Mouse (Mus musculus) kidney, adult 2 months (tissue): ENCODE results near the gene Naa38. TPM values are rescaled to one million over a fixed set of nuclear protein-coding genes. Genes with fewer than 3 reads are reported as not detected.

Experiments used
- DNase-seq: peaks from one replicate; pipeline ENCODE4 v3.0.0; 2021
- H3K27ac ChIP-seq: fragments of 200-500 bp; 2 replicates; pipeline ENCODE4 v1.5.1; 2012; ENCODE audit warnings: low read depth, low read length, control low read depth, inconsistent platforms; ENCODE audit not compliant: insufficient read depth
- H3K27me3 ChIP-seq: fragments of 200-500 bp; replicated peaks from 2 replicates; pipeline ENCODE4 v1.6.1; 2012; ENCODE audit warnings: mild to moderate bottlenecking, moderate library complexity, low read length, inconsistent platforms; ENCODE audit not compliant: control insufficient read depth, insufficient read depth
- H3K36me3 ChIP-seq: fragments of 200-500 bp; 2 replicates; pipeline ENCODE4 v1.6.1; 2012; ENCODE audit warnings: mild to moderate bottlenecking, moderate library complexity, low read length, inconsistent platforms; ENCODE audit not compliant: control insufficient read depth, insufficient read depth
- H3K4me1 ChIP-seq: fragments of 200-500 bp; 2 replicates; pipeline ENCODE4 v1.6.1; 2011; ENCODE audit warnings: low read length; ENCODE audit not compliant: control insufficient read depth, insufficient read depth
- H3K4me3 ChIP-seq: fragments of 200-500 bp; 2 replicates; pipeline ENCODE4 v1.5.1; 2011; ENCODE audit warnings: mild to moderate bottlenecking, low read depth, low read length, control low read depth; ENCODE audit not compliant: insufficient read depth
- CTCF ChIP-seq: fragments of 200-500 bp; conservative IDR thresholded peaks from 2 replicates; pipeline ENCODE4 v1.5.1; 2011; ENCODE audit warnings: low read depth, mild to moderate bottlenecking, control low read depth, low read length, moderate library complexity, mixed read lengths; ENCODE audit not compliant: insufficient read depth, insufficient read length
- POLR2A ChIP-seq: fragments of 200-500 bp; IDR thresholded peaks from one replicate; pipeline ENCODE4 v1.6.1; 2011; ENCODE audit warnings: low read depth, low read length, control low read depth
- WGBS: fragments of 180-500 bp; shearing (Covaris S2); methylation state at CpG from one replicate; pipeline ENCODE4 v1.1.7; 2018; 5-methylcytosine and 5-hydroxymethylcytosine counted together
- polyA plus RNA-seq: library from polyadenylated mRNA; depleted of rRNA; stranded (reverse); fragments of >200 nt; gene quantifications from 2 replicates; pipeline ENCODE4 v1.2.3, GENCODE M21; 2012

The Naa38 gene
- polyA plus RNA-seq, 1 experiment: 317 TPM

DNA sequence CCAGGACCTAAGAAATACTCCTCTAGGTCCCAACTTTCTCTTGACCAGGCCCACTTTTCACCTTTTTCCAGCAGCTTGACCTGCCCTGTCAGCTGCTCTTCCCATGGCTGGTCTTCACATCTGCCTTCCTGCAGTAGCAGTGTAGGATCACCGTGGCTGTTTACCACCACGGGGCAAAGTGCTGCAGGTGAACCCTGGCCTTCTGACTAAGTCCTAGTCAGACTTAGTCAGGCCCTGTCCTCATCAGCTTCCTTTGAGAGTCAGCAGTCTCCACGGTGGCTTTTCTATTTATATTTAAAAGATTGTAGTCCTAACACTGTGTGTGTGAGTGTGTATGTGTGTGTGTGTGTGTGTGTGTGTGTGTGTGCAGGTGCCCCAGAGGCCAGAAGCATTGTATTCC lies 17.5 kb upstream of the Naa38 start:
- TF ChIP-seq CTCF: no peak
- no peak for TF ChIP-seq POLR2A
- no peaks in the 10 kb centered on the region for H3K27me3 ChIP-seq
- H3K4me1 ChIP-seq: peaks cover 14% of the 10 kb centered on the region; the same call in 1 of the 2 replicates
- peak; percentile 90 for DNase-seq
- no peak overlapping the region for H3K4me3 ChIP-seq
- peak overlapping the region; percentile 84 for H3K27ac ChIP-seq
- 46% methylated on average over 3 of the region's 3 CpGs for WGBS
- no peaks in the 10 kb centered on the region for H3K36me3 ChIP-seq

DNA sequence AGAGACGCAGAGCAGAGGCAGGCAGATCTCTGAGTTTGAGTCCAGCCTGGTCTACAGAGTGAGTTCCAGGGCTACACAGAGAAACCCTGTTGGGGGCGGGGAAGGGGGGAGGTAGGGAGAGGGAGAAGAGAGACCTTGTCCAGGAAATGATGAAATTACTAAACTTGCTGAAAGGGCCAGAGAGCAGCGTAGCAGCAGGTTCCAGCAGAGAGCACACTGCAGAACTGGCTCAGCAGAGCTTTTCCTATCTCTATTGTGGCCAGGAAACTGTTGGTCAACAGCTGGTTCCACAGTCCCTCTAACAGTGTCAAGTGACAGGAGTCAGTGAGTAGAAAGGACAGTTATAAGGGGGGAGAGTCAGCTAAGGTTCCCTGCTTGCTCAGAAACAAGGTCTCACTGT lies 15.7 kb upstream of the Naa38 start:
- 70% methylated on average over 3 of the region's 3 CpGs for WGBS
- TF ChIP-seq CTCF (no peak), POLR2A (no peak)
- H3K36me3 ChIP-seq: no peaks in the 10 kb centered on the region
- H3K4me3 ChIP-seq: no peak overlapping the region
- no peak for DNase-seq
- H3K27ac ChIP-seq: no peak overlapping the region
- peaks cover 25% of the 10 kb centered on the region; the same call in 1 of the 2 replicates for H3K4me1 ChIP-seq
- H3K27me3 ChIP-seq: no peaks in the 10 kb centered on the region

DNA sequence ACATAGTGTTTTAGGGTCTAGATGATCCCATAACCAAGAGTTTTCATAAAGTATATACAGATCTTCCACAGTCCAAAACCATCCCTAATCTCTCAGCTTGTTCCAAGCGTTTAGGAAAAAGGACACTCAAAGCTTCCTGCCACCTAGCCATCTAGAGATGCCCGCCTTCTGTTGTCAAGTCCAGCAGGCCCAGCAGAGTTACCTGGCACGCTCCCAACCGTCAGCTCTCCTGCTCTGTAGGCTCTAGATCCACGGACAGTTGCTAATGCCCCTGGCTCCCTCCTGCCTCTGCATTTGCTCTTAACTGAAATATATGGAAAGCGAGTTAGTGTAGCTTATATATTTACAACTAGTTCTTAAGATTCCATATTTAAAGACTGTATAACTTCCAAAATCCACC lies 13.9 kb upstream of the Naa38 start:
- DNase-seq: peak; percentile 60
- no peaks in the 10 kb centered on the region for H3K36me3 ChIP-seq
- peaks cover 34% of the 10 kb centered on the region; the same call in 1 of the 2 replicates for H3K4me1 ChIP-seq
- no peak overlapping the region for H3K4me3 ChIP-seq
- TF ChIP-seq POLR2A: no peak
- no peak for TF ChIP-seq CTCF
- H3K27me3 ChIP-seq: no peaks in the 10 kb centered on the region
- H3K27ac ChIP-seq: no peak overlapping the region
- WGBS: 75% methylated on average over 6 of the region's 6 CpGs

DNA sequence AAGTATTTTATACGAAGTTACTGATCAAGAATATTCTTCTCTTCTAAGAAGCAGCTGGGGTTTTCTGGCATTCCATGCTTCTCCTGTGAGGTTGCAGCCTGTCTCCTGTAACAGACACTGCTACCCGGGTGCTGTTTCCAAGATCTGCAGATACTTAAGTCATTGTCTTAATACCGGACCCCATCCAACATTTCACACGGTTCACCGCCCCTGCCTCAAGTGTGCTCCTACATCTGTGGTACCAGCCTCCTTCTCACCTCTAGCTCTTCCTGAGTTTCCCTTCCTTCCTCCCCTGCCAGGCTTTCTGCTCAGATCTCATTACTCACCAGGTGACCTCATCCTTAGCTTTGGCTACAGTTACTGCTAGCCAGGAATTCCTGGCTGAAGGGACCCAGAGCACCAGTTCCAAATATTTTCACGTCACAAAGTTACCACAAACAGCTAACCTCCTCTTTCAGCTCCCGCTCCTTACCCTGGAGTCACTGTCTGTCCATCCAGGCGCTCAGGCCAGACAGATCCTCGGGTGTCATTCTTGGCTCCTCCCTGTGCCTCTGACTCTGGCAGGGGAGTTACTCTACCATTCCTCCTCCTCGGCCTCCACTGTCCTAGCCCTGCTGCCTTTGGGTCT lies 12.7 kb upstream of the Naa38 start:
- no peaks in the 10 kb centered on the region for H3K36me3 ChIP-seq
- no peaks in the 10 kb centered on the region for H3K27me3 ChIP-seq
- TF ChIP-seq CTCF: no peak
- TF ChIP-seq POLR2A: no peak
- DNase-seq: no peak
- no peak overlapping the region for H3K4me3 ChIP-seq
- H3K27ac ChIP-seq: no peak overlapping the region; the same call in 1 of the 2 replicates
- peaks cover 31% of the 10 kb centered on the region; the same call in 1 of the 2 replicates for H3K4me1 ChIP-seq
- WGBS: 44% methylated on average over 10 of the region's 10 CpGs

DNA sequence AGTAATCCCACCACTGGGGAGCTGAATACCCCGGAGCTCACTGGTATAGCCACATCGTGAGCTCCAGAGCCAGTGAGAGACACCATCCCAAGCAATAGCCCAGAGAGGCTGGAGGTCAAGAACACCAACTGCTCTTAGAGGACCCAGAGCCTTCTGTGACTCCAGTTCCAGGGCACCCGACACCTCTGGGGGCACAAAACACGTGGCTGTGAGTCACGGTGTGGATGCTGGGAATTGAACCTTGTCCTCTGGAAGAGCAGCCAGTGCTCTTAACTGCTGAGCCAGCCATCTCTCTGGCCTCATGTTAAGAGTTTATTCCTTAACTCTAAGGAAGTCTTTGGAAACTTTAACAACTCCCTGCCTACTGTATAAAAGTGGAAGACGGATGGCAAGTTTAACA lies 10.3 kb upstream of the Naa38 start:
- peak overlapping the region; percentile 34; the same call in 1 of the 2 replicates for H3K27ac ChIP-seq
- H3K27me3 ChIP-seq: no peaks in the 10 kb centered on the region
- peaks cover 36% of the 10 kb centered on the region; the same call in 1 of the 2 replicates for H3K4me1 ChIP-seq
- TF ChIP-seq POLR2A (no peak), CTCF (no peak)
- no peak overlapping the region for H3K4me3 ChIP-seq
- 52% methylated on average over 6 of the region's 6 CpGs for WGBS
- peak; percentile 94 for DNase-seq
- no peaks in the 10 kb centered on the region for H3K36me3 ChIP-seq

DNA sequence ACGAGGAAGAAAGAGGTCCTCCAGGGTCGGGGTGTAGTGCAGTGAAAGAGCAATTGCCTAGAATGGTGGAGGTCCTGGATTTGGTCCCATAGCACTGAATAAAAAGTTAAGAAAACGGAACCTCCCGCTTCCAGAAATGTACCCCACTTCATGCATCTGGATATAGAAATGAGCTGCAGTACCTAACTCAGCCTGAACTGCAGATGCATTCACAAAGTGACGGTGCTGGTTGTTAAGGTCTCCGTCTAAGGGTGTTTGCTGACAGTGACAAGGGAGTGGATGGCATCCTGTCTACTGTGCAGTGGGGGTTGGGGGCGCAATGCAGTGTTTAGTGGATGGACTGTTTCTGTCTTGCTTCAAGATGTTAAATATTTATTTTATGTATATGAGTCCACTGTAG lies 8.5 kb upstream of the Naa38 start:
- H3K4me3 ChIP-seq: no peak overlapping the region
- 77% methylated on average over 7 of the region's 7 CpGs for WGBS
- DNase-seq: no peak

DNA sequence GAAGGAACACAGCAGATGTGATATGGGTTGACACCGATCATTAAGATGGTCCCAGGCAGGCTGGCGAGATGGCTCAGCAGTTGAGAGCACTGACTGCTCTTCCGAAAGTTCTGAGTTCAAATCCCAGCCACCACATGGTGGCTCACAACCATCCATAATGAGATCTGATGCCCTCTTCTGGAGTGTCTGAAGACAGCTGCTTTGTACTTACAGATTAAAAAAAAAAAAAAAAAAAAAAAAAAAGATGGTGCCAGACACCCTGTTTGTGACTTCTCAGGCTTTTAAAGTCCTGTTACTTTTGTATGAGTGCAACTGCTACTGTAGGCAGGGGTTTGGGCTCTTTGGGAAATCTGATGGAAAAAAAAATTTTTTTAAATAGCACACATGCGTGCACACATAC lies 6.6 kb upstream of the Naa38 start:
- Histone ChIP-seq H3K4me1 (peaks cover 20% of the 10 kb centered on the region; the same call in 1 of the 2 replicates), H3K36me3 (no peaks in the 10 kb centered on the region), H3K4me3 (no peak overlapping the region), H3K27ac (no peak overlapping the region), H3K27me3 (no peaks in the 10 kb centered on the region)
- TF ChIP-seq POLR2A: no peak
- no peak for TF ChIP-seq CTCF
- no peak for DNase-seq
- WGBS: 95% methylated on average over 4 of the region's 4 CpGs

More for the DNA sequence above, 8.5 kb upstream of the Naa38 start:
- no peak for TF ChIP-seq CTCF
- TF ChIP-seq POLR2A: no peak
- H3K27me3 ChIP-seq: no peaks in the 10 kb centered on the region
- H3K4me1 ChIP-seq: peaks cover 31% of the 10 kb centered on the region; the same call in 1 of the 2 replicates
- no peaks in the 10 kb centered on the region for H3K36me3 ChIP-seq
- H3K27ac ChIP-seq: no peak overlapping the region
